Mouse (Mus musculus) olfactory bulb, adult 2 months (tissue): Measurements from ENCODE around the gene Sox18.

ENCODE experiments used
- CTCF ChIP-seq: fragments of 200-500 bp; IDR thresholded peaks from 2 replicates; pipeline ENCODE4 v1.5.1; 2012; ENCODE audit warnings: low read depth, mild to moderate bottlenecking, low read length, moderate library complexity; ENCODE audit not compliant: insufficient read depth
- POLR2A ChIP-seq: fragments of 200-500 bp; IDR thresholded peaks from 2 replicates; pipeline ENCODE4 v1.6.1; 2012; ENCODE audit warnings: mild to moderate bottlenecking, low read depth, low read length, moderate library complexity; ENCODE audit not compliant: insufficient read depth

- TF ChIP-seq POLR2A (no peak), CTCF (no peak)
Measured at GRCm38 (mm10) chr2:181673501-181673900, 2.1 kb upstream of the Sox18 start.
